Mouse (Mus musculus) leukemia stem cell, adult 10-12 weeks (primary cell): ENCODE data around the gene Ift20. TPM values are rescaled to one million over a fixed set of nuclear protein-coding genes. Genes with fewer than 3 reads are reported as not detected.

ENCODE experiments used
- polyA plus RNA-seq: library from polyadenylated mRNA; stranded (reverse); fragments of >175 nt; gene quantifications from 2 replicates; pipeline ENCODE4 v1.2.3, GENCODE M21; 2012; ENCODE audit warnings: low replicate concordance

Gene Ift20
- 8.6 and 41.0 TPM in 2 replicates for polyA plus RNA-seq

DNA sequence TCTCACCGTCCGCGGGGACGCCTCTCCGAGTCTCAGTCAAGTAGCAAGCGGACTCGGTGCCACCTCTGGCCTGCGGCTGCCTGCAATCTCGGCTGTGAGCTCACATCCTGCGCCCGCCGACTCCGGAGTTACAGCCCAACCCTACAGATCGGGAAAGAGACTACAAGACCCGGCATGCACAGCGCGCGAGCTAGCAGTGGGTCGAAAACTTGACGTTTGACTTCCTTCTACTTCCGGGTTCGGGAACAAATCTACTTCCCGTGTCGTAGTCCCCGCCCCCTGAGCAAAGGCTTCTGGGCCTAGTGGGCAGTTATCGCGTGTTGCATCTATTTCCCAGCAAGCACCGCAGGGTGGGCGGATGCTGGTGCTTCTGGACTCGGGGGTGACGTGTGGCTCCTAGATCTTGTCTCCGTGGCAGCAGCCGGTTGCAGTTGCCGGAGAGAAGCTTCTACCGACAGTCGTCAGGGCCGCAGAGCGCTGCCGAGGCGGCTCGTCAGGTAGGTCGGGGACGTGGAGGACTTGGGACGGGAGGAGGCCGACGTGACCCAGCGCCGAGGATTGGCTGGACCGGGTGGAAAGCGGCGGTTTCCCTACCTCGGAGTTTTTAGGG is at the start of gene Ift20, which contains the start of gene Tnfaip1:
TSS of gene Ift20 (plus strand) at position 282 of the 610 bp plus-strand sequence.
TSS of gene Tnfaip1 (minus strand) at position 253 of the 610 bp plus-strand sequence.

DNA sequence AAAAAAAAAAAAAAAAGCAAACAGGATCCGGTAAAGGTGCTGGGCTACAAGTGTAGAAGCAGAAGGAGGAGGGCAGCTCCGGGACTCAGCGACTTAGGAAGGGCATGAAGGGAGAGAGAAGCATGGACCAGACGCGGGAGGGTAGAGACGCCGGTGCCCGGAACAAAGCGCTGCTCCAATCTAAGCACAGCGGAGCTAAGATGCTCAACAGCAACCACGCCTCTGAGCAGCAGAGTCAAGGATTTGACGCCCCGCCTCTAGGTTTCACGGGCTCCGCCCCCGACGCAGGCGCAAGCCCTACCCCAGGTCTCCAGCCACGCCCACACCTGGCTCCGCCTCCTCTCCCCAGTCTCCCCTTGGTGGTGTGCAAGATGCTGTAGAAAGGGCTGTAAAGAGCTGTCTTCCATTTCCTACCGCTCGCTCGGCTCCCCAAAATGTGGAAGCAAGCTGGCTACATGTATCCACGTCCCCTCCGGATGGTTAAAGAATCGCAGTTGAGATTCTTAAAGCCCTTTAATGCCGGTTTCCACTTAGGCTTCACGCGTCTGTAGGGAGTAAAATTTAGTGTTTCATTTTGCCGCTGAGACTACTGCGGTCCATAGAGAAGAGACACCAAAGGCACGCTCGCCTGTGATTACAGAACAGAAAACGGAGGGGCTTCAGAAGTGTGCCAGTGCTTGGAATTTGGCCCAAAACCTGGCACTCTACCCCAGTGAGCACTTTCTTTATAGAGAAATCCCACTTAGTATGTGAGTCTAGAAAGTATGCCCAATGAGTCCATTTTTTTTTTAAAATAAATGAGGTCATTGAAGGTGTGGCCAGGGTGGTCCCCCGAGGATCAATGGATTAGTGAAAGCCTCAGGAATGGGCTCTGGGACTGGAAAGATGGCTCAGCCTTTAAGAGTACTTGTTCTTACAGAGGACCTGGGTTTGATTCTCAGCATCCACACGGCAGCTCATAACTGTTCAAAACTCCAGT is 38.3 kb upstream of the Ift20 start, which contains the start of gene Sarm1:
TSS of gene Sarm1 (minus strand) at position 211 of the 979 bp plus-strand sequence.

DNA sequence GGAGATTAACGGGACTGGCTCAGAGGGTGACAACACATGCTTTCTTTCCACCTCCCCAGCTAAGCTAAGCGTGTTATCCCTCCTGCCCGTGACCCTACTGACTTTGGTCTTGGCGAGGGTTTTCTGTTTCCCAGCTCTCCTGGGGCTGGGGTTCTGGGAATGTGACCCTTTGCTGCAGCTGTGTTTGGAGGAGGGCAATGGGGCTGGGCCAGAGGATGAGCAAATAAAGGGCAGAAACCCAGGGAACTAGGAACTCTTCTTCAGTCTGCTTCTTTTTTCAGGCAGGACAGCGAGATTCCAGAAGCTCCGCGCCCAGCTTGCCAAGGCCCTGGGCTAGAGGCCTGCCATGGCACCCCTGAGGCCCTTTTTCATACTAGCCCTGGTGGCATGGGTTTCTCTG is 37.2 kb upstream of the Ift20 start, which contains the start of gene Vtn:
TSS of gene Vtn (plus strand) at position 88 of the 400 bp plus-strand sequence.

DNA sequence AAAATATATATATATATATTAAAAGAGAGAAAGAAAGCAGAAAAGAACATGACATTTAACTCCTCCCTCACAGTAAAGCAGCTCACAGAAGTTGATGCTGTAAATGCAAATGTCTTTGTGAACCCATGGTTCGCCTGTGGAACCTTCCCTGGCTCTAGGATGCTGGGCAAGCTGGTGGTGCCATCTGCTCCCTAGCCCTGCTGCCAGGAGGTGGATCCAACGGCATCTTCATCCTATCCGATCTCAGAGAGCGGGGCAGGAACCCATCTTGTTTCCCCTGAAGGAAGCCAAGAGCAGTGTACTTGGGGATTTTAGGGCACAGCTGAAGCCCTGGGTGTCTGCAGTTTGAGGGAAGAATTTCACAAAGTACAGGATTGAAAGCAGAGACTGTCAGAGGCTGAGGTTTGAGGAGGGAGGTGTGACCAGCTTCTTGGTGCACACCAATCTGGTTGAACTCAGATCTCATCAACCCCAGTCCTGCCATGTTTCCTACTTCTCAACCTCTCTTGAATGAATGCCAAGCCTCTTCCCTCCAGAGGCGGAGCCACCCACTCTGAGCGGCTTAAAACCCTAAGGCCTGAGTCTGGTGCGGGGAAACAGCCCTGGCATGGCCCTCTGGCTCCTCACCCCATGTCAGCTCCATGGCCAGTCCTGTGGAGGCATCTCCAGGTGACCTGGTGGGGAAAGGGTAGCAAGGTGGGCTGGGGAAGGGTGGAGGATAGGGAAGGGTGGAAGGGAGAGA is 33.1 kb upstream of the Ift20 start, which contains the start of gene Sebox:
TSS of gene Sebox (plus strand) at position 539 of the 742 bp plus-strand sequence.

DNA sequence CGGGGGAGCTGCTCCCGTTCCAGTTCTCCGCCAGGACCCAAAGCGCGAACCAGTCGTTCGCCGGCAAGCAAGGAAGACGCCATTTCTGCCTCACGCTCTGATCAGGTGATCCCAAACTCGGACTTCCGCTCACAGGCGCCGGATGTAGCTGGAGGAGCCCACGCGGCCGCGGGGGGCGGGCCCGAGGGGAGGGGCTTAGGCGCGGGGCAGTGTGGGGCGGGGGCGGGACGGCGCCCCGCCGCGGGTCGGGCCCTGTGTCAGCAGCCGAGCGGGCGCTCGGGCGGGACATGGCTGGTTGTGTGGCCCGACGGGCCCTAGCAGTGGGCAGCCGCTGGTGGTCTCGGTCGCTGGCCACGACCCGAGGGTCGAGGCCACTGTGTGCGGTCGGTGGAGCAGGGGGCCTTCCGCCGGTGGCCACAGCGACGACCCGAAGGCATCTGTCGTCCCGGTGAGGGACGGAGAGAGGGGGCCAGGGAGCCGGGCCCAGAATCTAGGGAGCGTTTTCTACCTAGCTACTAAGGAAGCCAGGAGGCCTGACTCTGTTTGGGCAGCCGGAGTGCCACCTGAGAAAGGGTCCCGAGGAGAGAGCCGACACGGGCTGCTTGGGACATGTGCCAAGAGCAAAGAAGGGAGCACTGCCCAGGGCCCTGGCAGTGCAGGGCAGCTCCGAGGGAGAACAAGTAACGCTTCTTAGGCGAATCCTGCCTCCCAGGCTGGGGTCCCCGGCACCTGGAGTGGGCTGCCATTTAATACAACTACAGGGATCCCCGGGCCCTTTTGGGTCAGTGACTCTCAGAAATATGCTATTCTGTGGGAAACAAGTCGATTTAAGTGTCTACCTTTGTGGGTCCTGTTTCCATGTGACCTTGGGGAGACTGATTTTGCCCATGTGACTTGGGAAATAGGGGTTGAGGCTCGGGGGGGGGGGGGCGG is 23.9 kb upstream of the Ift20 start, which contains the start of the genes Tmem199 and Poldip2:
TSS of gene Tmem199 (minus strand) at position 148 of the 933 bp plus-strand sequence.
TSS of gene Poldip2 (plus strand) at position 169 of the 933 bp plus-strand sequence.

DNA sequence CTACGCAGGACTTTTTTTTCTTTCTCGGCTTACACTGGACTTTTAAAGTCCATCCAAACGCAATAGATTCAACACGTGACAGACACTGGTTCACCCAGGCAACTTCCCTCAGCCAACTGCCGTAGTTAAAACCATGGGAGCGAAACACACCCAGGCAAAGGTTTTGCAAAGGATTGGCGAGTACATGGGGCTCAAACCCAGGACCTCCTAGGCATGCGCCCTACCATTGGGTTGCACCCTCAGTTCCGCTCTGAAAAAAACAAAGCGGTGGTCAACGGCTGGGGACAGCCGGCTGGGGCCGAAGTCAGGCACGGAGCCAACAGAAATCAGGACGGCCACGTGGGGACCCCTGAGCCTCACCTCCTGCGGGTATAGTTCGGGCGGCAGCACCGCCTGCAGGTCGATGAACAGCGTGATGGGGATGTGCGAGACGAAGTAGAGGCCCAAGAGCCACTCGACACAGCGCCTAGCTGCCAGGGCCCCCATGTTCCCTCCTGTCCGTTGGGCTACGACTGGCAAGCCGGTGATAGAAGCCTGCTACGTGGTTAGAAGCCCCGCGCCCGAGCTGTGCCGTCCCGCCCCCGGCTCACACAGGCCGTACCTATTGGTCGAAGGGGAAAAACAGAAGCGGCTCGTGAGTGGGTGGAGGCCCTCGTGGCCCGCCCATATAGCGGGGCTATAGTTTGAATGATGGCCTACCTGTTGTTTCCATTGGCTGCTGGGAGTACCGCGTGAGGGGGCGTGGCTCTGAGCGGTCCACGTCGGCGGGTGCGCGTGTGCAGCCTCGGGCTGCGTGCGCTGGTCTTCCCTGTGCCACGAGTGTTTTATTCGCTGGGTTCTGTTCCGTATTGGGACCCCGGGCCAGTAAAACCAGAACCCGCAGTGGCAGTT is 14.3 kb downstream of the Ift20 start, which contains the start of gene Tmem97:
TSS of gene Tmem97 (minus strand) at position 610 of the 891 bp plus-strand sequence.

Other genes starting within 250 kb of the Ift20 start
- gene BC030499, start 245.5 kb upstream of the Ift20 start, polyA plus RNA-seq: not detected in 2 replicates
- 13.8 and 44.5 TPM in 2 replicates for gene Spag5, start 234.8 kb upstream of the Ift20 start, polyA plus RNA-seq
- gene Aldoc, start 213.4 kb upstream of the Ift20 start, polyA plus RNA-seq: 0.27 and 1.1 TPM in 2 replicates
- 15.9 and 90.3 TPM in 2 replicates for gene Pigs, start 207.9 kb upstream of the Ift20 start, polyA plus RNA-seq
- 13.1 and 20.8 TPM in 2 replicates for gene Unc119, start 192.9 kb upstream of the Ift20 start, polyA plus RNA-seq
- not detected in 2 replicates for gene Foxn1, start 149.8 kb upstream of the Ift20 start, polyA plus RNA-seq
- gene Slc13a2, start 114.1 kb upstream of the Ift20 start, polyA plus RNA-seq: 0.07 TPM in 1 of 2 replicates, not detected in the other
- gene Slc46a1, start 70.7 kb upstream of the Ift20 start, polyA plus RNA-seq: 0.43 and 3.0 TPM in 2 replicates
- gene Sarm1, start 38.6 kb upstream of the Ift20 start, polyA plus RNA-seq: 0.05 and 0.11 TPM in 2 replicates
- not detected in 2 replicates for gene Vtn, start 37.3 kb upstream of the Ift20 start, polyA plus RNA-seq
- not detected in 2 replicates for gene Sebox, start 32.9 kb upstream of the Ift20 start, polyA plus RNA-seq
- 24.3 and 26.0 TPM in 2 replicates for gene Tmem199, start 24.2 kb upstream of the Ift20 start, polyA plus RNA-seq
- gene Poldip2, start 24.2 kb upstream of the Ift20 start, polyA plus RNA-seq: 34.6 and 38.5 TPM in 2 replicates
- gene Tnfaip1, start within 50 bp of the Ift20 start, polyA plus RNA-seq: 4.0 and 5.9 TPM in 2 replicates
- gene Tmem97, start 14.4 kb downstream of the Ift20 start, polyA plus RNA-seq: 17.5 and 30.4 TPM in 2 replicates
- 14.5 and 32.1 TPM in 2 replicates for gene Nlk, start 161.0 kb downstream of the Ift20 start, polyA plus RNA-seq
- 40.6 and 45.6 TPM in 2 replicates for gene Ccnq, start 215.4 kb downstream of the Ift20 start, polyA plus RNA-seq